Mouse (Mus musculus): ENCODE data around the gene Cc2d2b.

Cc2d2b gene

GRCm38 (mm10) chr19:40760071-40760470 lies 11.5 kb downstream of the Cc2d2b start:
- DNase-seq (ENCODE audit: low spot score in 2 of 2) = no peak

- DNase-seq (ENCODE audit: low spot score in 2 of 2) = peak; percentile 47 to 53
Measured at GRCm38 (mm10) chr19:40762023-40762759, 13.6 kb downstream of the Cc2d2b start.

GRCm38 (mm10) chr19:40767189-40767588 lies 18.6 kb downstream of the Cc2d2b start:
- DNase-seq (ENCODE audit: low spot score in 2 of 2) = no peak

GRCm38 (mm10) chr19:40769341-40769770 lies 20.8 kb downstream of the Cc2d2b start:
- no peak for DNase-seq (ENCODE audit: low spot score in 2 of 2)

- DNase-seq (ENCODE audit: low spot score in 2 of 2) = no peak
Measured at GRCm38 (mm10) chr19:40788004-40788714, 39.6 kb downstream of the Cc2d2b start.

- DNase-seq (ENCODE audit: low spot score in 2 of 2) = no peak
Measured at GRCm38 (mm10) chr19:40788715-40789084, 40.1 kb downstream of the Cc2d2b start.

GRCm38 (mm10) chr19:40805176-40805737 lies 56.7 kb downstream of the Cc2d2b start:
- DNase-seq (ENCODE audit: low spot score in 2 of 2) = no peak

GRCm38 (mm10) chr19:40809858-40810257 lies 61.3 kb downstream of the Cc2d2b start:
- DNase-seq (ENCODE audit: low spot score in 2 of 2) = no peak

- no peak for DNase-seq (ENCODE audit: low spot score in 2 of 2)
Measured at GRCm38 (mm10) chr19:40811840-40812239, 63.3 kb downstream of the Cc2d2b start.

- no peak for DNase-seq (ENCODE audit: low spot score in 2 of 2)
Measured at GRCm38 (mm10) chr19:40812778-40813177, 64.2 kb downstream of the Cc2d2b start.

GRCm38 (mm10) chr19:40813385-40813784 lies 64.8 kb downstream of the Cc2d2b start:
- DNase-seq (ENCODE audit: low spot score in 2 of 2) = no peak

GRCm38 (mm10) chr19:40815645-40816183 lies 67.2 kb downstream of the Cc2d2b start:
- no peak for DNase-seq (ENCODE audit: low spot score in 2 of 2)

GRCm38 (mm10) chr19:40817901-40818532 lies 69.5 kb downstream of the Cc2d2b start:
- no peak for DNase-seq (ENCODE audit: low spot score in 2 of 2)

- peak; percentile 7 to 12 for DNase-seq (ENCODE audit: low spot score in 2 of 2)
Measured at GRCm38 (mm10) chr19:40818764-40819163, 70.2 kb downstream of the Cc2d2b start.

GRCm38 (mm10) chr19:40821306-40821825 lies 72.8 kb downstream of the Cc2d2b start:
- DNase-seq (ENCODE audit: low spot score in 2 of 2) = no peak

- DNase-seq (ENCODE audit: low spot score in 2 of 2) = no peak
Measured at GRCm38 (mm10) chr19:40825636-40826035, 77.1 kb downstream of the Cc2d2b start.

GRCm38 (mm10) chr19:40826735-40827134 lies 78.2 kb downstream of the Cc2d2b start:
- DNase-seq (ENCODE audit: low spot score in 2 of 2) = no peak

- DNase-seq (ENCODE audit: low spot score in 2 of 2) = no peak
Measured at GRCm38 (mm10) chr19:40830198-40830597, 81.6 kb downstream of the Cc2d2b start.

GRCm38 (mm10) chr19:40830703-40831415 lies 82.3 kb downstream of the Cc2d2b start, which contains the start of gene Ccnj:
Gene Ccnj, plus strand, starts transcription at chr19:40831279.
- DNase-seq (ENCODE audit: low spot score in 2 of 2) = peak; percentile 92 to 94

- DNase-seq (ENCODE audit: low spot score in 2 of 2) = peak; percentile 16 to 21
Measured at GRCm38 (mm10) chr19:40831416-40832201, 83.1 kb downstream of the Cc2d2b start.
